Mouse (Mus musculus): Measurements from ENCODE around the gene Ankrd40. TPM values are rescaled to one million over a fixed set of nuclear protein-coding genes. Genes with fewer than 3 reads are reported as not detected.
A peak's percentile ranks its signal among the peaks of the same experiment; 100 is the strongest.

The Ankrd40 gene
- polyA plus RNA-seq, 1 experiment from 2014 or later: 52.3 TPM

DNA sequence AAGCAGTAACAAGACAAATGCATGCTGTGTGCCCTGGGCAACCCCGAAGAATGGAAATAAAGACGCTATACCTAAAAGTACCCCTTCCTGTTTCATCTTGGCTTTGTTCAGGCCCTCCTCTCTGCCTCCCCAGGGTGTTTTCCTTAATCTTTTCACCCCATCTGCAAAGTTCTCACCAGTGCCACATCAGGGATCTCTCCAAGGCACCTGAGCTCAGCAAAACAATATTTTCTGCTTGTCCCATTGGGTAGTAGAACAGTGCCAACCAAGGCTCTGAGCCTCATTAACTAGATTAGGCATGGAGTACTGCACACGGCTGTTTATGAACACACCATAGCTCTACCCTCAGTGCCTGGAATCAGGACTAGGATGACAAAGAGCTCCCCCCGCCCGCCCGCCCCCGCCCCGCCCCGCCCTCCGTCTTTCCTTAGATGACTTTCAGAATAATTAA, 815 bp upstream of the Ankrd40 start:
- H3K4me2 ChIP-seq: peak overlapping the region; percentile 66
- no peaks in the 10 kb centered on the region for H3K9me3 ChIP-seq (replicated peaks)
- H3K27ac ChIP-seq: peak overlapping the region; percentile 98
- no peaks in the 10 kb centered on the region for H3K36me3 ChIP-seq
- ATAC-seq (replicated peaks; ENCODE audit: insufficient number of reproducible peaks, insufficient read depth, low FRiP score, low read depth): no peak
- peak overlapping the region; percentile 30; the same call in 1 of the 2 replicates for H3K9ac ChIP-seq
- peak overlapping the region; percentile 89 for H3K4me3 ChIP-seq
- H3K4me1 ChIP-seq (replicated peaks): peaks cover 34% of the 10 kb centered on the region
- WGBS: 7% methylated on average over 10 of the region's 10 CpGs
- H3K27me3 ChIP-seq: no peaks in the 10 kb centered on the region

DNA sequence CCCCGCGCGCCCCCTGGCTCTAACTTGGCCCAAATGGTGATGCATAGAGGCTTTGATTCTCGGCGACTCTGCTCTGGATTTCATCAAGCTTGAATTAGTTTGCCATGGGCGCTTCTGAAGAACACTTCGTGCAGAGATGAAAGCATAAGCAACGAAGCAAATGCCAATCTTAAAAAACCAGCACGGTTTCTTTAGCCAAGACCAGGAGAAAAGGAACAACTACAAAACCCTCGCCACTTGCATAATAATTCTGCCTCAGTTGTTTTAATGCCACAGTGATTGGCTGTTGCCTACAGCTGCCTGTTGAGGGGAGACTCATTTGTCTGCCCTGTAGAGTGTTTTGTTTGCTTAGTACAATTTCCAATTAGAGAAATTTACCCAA, 834 bp downstream of the Ankrd40 start:
- H3K9ac ChIP-seq: peak overlapping the region; percentile 97

DNA sequence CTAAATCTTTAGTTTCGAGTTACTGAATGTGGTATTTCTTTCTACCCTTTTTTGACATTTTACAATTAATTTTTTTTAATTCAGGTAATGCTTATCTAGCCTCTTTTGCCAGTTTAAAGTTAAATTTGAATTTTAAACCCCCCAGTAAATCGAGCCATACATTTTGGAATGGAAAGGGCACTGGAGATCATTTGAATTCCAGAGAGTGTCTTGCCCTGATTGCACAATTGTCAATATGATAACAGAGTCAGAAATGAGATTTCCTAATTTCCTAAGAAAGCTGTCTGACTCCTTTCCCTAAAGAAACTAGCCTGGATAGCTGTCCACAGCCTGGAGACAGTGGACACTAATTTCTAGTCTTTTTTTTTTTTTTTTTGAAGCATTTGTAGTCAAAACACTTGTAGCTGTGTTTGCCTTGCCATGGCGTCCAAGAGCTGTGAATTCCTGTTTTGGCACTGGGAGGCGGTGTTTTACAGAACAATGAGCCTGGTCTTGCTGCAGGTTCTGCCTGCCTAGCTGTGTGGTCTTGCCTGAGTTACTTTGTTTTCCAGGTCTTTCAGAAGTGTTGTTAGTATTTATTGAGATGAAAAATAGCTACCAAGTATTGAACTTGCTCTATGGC, 1.6 kb downstream of the Ankrd40 start:
- H3K4me2 ChIP-seq: peak overlapping the region; percentile 66
- H3K36me3 ChIP-seq: peaks cover 3% of the 10 kb centered on the region
- H3K27ac ChIP-seq: peak overlapping the region; percentile 98
- H3K4me3 ChIP-seq: peak overlapping the region; percentile 89; the same call in 1 of the 2 replicates
- WGBS: 42% methylated on average over 4 of the region's 4 CpGs
- ATAC-seq (replicated peaks; ENCODE audit: insufficient number of reproducible peaks, insufficient read depth, low FRiP score, low read depth): no peak
- H3K9ac ChIP-seq: no peak overlapping the region
- no peaks in the 10 kb centered on the region for H3K27me3 ChIP-seq
- no peaks in the 10 kb centered on the region for H3K9me3 ChIP-seq (replicated peaks)
- H3K4me1 ChIP-seq (replicated peaks): peaks cover 38% of the 10 kb centered on the region

More for the DNA sequence above, 834 bp downstream of the Ankrd40 start:
- Histone ChIP-seq H3K9me3 (replicated peaks) (no peaks in the 10 kb centered on the region), H3K27me3 (no peaks in the 10 kb centered on the region), H3K4me2 (peak overlapping the region; percentile 66), H3K4me1 (replicated peaks) (peaks cover 33% of the 10 kb centered on the region), H3K27ac (peak overlapping the region; percentile 98), H3K4me3 (peak overlapping the region; percentile 89), H3K36me3 (no peaks in the 10 kb centered on the region)
- no peak for ATAC-seq (replicated peaks; ENCODE audit: insufficient number of reproducible peaks, insufficient read depth, low FRiP score, low read depth)
- 2% methylated on average over 10 of the region's 10 CpGs for WGBS

DNA sequence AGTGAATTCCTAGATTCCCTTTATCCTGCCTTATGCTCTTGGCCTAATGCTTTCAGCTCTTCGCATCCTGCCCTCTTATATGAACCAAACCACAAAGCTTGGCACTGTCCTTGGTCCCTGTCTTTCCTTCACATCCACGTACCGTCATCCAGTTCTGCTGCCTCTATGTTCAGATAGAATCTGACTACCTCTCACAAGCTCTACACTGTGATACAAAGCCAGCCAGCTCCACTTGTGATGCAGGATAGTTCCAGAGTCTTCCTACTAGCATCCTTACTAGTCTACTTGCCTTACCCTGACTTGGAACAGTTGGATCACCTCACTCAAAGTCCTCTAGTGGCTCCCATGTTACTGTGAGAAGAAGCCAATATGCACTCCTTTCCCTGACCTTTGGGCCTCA, 2.4 kb downstream of the Ankrd40 start:
- WGBS: 82% methylated on average over 3 of the region's 3 CpGs
- H3K4me2 ChIP-seq: no peak overlapping the region
- H3K27me3 ChIP-seq: no peaks in the 10 kb centered on the region
- H3K9ac ChIP-seq: no peak overlapping the region; the same call in 1 of the 2 replicates
- peaks cover 9% of the 10 kb centered on the region for H3K36me3 ChIP-seq
- no peak overlapping the region for H3K27ac ChIP-seq
- ATAC-seq (replicated peaks; ENCODE audit: insufficient number of reproducible peaks, insufficient read depth, low FRiP score, low read depth): no peak
- H3K4me1 ChIP-seq (replicated peaks): peaks cover 41% of the 10 kb centered on the region
- no peak overlapping the region for H3K4me3 ChIP-seq
- no peaks in the 10 kb centered on the region for H3K9me3 ChIP-seq (replicated peaks)

DNA sequence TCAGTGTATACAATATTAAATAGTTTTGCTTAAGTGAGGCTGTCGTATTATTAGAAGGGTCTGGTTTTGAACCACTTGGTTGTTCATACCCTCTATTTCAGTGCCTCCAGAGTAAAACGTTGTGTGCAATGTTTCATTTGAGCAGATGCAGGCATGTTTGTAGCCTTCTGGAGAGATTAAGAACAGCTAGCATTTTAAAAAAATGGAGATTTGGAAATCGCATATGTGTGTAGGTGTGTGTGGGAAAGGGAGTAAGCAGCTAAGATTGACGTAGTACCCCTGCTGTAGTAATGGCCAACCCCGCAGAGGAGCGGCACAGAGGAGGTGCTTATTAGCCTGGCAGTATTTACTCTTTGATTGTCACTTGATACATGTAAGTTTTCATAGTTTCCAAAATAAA, 4.9 kb downstream of the Ankrd40 start:
- H3K27me3 ChIP-seq: no peaks in the 10 kb centered on the region
- 83% methylated on average over 6 of the region's 6 CpGs for WGBS
- H3K4me1 ChIP-seq (replicated peaks): peaks cover 34% of the 10 kb centered on the region
- no peak overlapping the region for H3K4me2 ChIP-seq
- H3K27ac ChIP-seq: no peak overlapping the region
- no peak overlapping the region for H3K4me3 ChIP-seq
- H3K9me3 ChIP-seq (replicated peaks): no peaks in the 10 kb centered on the region
- no peak overlapping the region for H3K9ac ChIP-seq
- peaks cover 24% of the 10 kb centered on the region for H3K36me3 ChIP-seq
- ATAC-seq (replicated peaks; ENCODE audit: insufficient number of reproducible peaks, insufficient read depth, low FRiP score, low read depth): no peak

DNA sequence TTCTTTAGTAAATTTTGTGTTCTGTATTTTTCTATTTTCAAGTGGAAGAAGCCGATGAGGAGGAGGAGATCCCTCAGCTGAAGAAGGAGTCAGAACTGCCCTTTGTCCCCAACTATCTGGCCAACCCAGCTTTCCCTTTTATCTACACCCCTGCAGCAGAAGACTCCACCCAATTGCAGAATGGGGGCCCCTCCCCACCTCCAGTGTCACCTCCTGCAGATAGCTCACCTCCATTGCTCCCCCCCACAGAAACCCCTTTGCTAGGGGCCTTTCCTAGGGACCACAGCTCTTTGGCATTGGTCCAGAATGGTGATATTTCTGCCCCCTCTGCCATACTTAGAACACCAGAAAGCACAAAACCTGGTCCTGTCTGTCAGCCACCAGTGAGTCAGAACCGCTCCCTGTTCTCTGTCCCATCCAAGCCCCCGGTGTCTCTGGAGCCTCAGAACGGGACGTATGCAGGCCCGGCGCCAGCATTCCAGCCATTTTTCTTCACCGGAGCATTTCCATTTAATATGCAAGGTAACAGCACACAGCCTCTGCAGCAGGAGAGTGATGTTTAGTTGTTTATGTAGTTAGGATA, 6.7 kb downstream of the Ankrd40 start:
- Histone ChIP-seq H3K4me3 (no peak overlapping the region), H3K9me3 (replicated peaks) (no peaks in the 10 kb centered on the region), H3K27me3 (no peaks in the 10 kb centered on the region), H3K4me2 (no peak overlapping the region), H3K36me3 (peaks cover 42% of the 10 kb centered on the region), H3K27ac (no peak overlapping the region), H3K4me1 (replicated peaks) (peaks cover 26% of the 10 kb centered on the region), H3K9ac (no peak overlapping the region)
- no peak for ATAC-seq (replicated peaks; ENCODE audit: insufficient number of reproducible peaks, insufficient read depth, low FRiP score, low read depth)
- WGBS: 63% methylated on average over 8 of the region's 8 CpGs

DNA sequence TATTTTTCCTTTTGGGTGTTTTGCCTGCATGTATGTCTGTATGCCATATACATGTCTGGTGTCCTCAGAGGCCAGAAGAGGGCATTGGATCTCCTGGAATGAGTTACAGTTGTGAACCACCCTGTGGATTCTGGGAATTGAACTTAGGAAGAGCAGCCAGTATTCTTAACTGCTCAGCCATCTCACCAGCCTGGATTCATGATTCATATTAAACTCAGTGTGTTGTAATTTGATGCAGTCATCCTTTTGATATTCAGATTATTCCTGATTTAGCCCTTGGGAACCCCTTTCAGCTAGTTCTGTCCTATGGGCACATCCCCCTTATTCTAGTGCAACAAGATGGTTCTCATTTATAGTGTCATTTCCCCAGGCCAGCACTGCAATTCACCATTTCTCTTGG, 8.8 kb downstream of the Ankrd40 start:
- H3K27me3 ChIP-seq: no peaks in the 10 kb centered on the region
- no peak overlapping the region for H3K27ac ChIP-seq
- ATAC-seq (replicated peaks; ENCODE audit: insufficient number of reproducible peaks, insufficient read depth, low FRiP score, low read depth): no peak
- H3K9me3 ChIP-seq (replicated peaks): no peaks in the 10 kb centered on the region
- H3K4me2 ChIP-seq: no peak overlapping the region
- H3K9ac ChIP-seq: no peak overlapping the region
- peaks cover 16% of the 10 kb centered on the region for H3K4me1 ChIP-seq (replicated peaks)
- peaks cover 59% of the 10 kb centered on the region for H3K36me3 ChIP-seq
- H3K4me3 ChIP-seq: no peak overlapping the region

DNA sequence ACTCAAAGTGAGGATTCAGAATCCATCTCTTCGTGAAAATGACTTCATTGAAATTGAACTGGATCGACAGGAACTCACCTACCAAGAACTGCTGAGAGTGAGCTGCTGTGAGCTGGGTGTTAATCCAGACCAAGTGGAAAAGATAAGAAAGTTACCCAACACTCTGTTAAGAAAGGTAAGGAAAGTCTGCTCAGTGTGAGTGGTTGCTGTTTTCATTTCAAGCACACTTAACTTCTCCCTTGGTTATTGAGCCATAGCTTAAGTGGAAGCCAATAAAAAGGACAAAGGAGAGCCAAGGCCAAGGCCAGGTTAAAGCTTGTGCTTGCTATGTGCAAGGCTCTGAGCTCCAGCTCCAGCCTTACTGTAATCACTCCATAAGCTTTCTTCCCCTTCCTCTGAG, 10.5 kb downstream of the Ankrd40 start:
- Histone ChIP-seq H3K9ac (no peak overlapping the region), H3K27ac (no peak overlapping the region), H3K4me2 (no peak overlapping the region), H3K4me1 (replicated peaks) (peaks cover 25% of the 10 kb centered on the region), H3K9me3 (replicated peaks) (no peaks in the 10 kb centered on the region), H3K27me3 (no peaks in the 10 kb centered on the region), H3K36me3 (peaks cover 59% of the 10 kb centered on the region), H3K4me3 (no peak overlapping the region)
- ATAC-seq (replicated peaks; ENCODE audit: insufficient number of reproducible peaks, insufficient read depth, low FRiP score, low read depth): no peak
- WGBS: 77% methylated on average over 2 of the region's 2 CpGs

DNA sequence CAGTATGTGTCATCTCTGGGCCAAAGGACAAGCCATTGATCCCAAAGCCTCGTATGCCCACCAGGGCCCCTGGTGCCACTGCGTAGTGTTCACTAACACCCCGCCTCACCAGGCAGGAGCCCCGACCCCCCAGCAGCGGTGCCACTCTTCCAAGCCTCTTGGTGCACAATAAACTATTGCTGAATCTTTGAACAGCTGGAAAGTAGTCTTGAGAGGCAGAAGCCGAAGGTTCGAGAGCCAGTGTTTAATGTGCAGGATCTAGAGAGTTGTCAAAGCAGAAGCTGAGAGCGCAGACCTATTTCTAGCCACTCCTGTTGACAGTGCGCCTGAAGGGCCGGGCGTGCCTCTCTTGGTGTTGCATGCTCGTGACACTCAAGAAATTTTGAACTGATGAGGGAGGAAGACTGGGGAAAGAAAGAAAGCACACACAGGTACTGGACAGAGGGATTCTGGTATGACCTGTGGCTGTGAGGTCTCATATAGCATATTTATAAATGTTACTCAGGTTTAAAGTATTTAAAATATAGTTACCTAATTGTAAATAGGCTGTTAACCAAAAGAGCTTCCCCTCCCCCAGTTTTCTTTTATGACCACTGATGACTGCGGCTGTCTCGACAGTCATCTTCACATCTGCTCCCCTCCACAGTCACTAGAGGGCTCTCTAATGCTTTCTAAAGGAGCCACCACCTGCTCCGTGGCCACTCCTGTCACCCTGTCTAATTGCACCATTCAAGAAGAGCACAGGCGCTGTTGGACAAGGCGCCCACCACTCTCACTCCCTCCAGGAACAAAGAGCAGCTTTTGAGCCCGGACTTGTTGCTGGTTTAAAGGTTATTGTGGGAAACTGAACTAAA, 12.2 kb downstream of the Ankrd40 start:
- no peak overlapping the region for H3K4me2 ChIP-seq
- H3K27me3 ChIP-seq: no peaks in the 10 kb centered on the region
- H3K4me1 ChIP-seq (replicated peaks): peaks cover 20% of the 10 kb centered on the region
- H3K9me3 ChIP-seq (replicated peaks): no peaks in the 10 kb centered on the region
- no peak overlapping the region for H3K4me3 ChIP-seq
- H3K9ac ChIP-seq: no peak overlapping the region
- H3K27ac ChIP-seq: no peak overlapping the region
- no peak for ATAC-seq (replicated peaks; ENCODE audit: insufficient number of reproducible peaks, insufficient read depth, low FRiP score, low read depth)
- peaks cover 52% of the 10 kb centered on the region for H3K36me3 ChIP-seq
- WGBS: 51% methylated on average over 18 of the region's 18 CpGs

DNA sequence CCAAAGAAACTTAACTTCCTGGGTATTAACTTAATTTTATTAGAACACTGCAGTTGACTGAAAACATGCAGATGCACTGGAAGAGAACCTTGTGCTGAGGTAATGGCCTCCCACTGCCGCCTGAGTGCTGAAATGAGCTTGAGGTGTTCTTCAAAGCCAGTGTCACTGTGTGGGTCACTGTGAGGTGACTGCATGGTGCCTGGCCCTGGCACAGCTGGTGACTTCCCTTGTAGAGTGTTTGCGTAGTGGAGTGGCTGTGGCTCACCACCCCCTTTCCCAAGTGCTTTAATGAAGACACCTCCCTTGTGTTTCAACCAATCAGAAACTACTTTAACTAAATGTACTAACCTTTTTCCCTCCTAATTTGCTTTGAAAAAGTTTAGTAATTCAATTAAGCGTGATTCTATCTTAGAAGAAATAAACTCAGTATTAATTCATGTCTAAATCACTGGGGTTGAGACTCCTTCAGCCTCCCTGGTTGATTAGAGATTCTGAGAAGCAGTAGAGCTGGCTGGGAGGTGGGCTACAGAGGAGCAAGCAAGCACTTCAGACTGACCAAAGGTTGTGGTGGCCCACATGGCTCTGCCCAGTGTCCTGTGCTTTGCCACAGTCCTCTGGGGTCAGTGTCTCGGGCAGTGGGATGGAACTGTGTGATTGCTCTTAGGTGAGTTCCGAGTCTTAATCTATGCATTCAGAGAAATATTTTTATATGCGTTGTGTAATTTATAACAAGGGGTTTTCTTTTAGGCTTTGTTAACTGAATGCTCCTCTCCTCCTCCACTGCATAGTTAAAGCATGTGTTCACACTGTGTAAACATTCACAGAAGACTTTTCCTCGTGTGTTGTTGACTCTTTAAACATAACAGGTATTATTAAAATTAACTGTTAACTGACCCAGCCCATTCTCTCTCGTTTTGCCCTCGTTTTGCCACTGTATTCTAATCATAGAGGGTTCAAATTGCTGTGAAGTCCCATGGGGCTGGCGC, 13.4 kb downstream of the Ankrd40 start:
- no peak overlapping the region for H3K27ac ChIP-seq
- WGBS: 75% methylated on average over 10 of the region's 10 CpGs

More for the DNA sequence above, 13.4 kb downstream of the Ankrd40 start:
- Histone ChIP-seq H3K4me1 (replicated peaks) (peaks cover 26% of the 10 kb centered on the region), H3K9me3 (replicated peaks) (no peaks in the 10 kb centered on the region), H3K36me3 (peaks cover 40% of the 10 kb centered on the region), H3K4me2 (no peak overlapping the region), H3K4me3 (no peak overlapping the region), H3K9ac (no peak overlapping the region), H3K27me3 (no peaks in the 10 kb centered on the region)
- no peak for ATAC-seq (replicated peaks; ENCODE audit: insufficient number of reproducible peaks, insufficient read depth, low FRiP score, low read depth)
